Mouse (Mus musculus) neural tube, embryonic 10.5 days (tissue): Measurements from ENCODE around the gene Ttc23l.
"Not testable (repeated sequence)": the region's sequence is repeated elsewhere in the genome, so short reads cannot be mapped to it uniquely, and the experiment has no call there.

Source experiments
- DNase-seq: peaks from one replicate; pipeline ENCODE4 v3.0.0-alpha.2; 2017; ENCODE audit warnings: low spot score; ENCODE audit errors: extremely low spot score

The Ttc23l gene

GRCm38 (mm10) chr15:10558465-10558864 lies at the start of gene Ttc23l:
Gene Ttc23l (minus strand): TSS chr15:10558668.
- no peak for DNase-seq

- DNase-seq, result no peak
Measured at GRCm38 (mm10) chr15:10599413-10599812, 40.9 kb upstream of the Ttc23l start.

GRCm38 (mm10) chr15:10598259-10599225 lies 40.1 kb upstream of the Ttc23l start:
- DNase-seq, result no peak

- no peak for DNase-seq
Measured at GRCm38 (mm10) chr15:10596871-10597270, 38.4 kb upstream of the Ttc23l start.

GRCm38 (mm10) chr15:10595408-10595807 lies 36.9 kb upstream of the Ttc23l start:
- no peak for DNase-seq

- no peak for DNase-seq
Measured at GRCm38 (mm10) chr15:10594910-10595309, 36.4 kb upstream of the Ttc23l start.

- DNase-seq, result no peak
Measured at GRCm38 (mm10) chr15:10593094-10593493, 34.6 kb upstream of the Ttc23l start.

- no peak for DNase-seq
Measured at GRCm38 (mm10) chr15:10586565-10586964, 28.1 kb upstream of the Ttc23l start.

- DNase-seq, result no peak
Measured at GRCm38 (mm10) chr15:10584359-10585187, 26.1 kb upstream of the Ttc23l start.

- DNase-seq, result peak; percentile 56
Measured at GRCm38 (mm10) chr15:10583408-10583807, 24.9 kb upstream of the Ttc23l start.

GRCm38 (mm10) chr15:10579159-10579558 lies 20.7 kb upstream of the Ttc23l start:
- DNase-seq, result no peak

- no peak for DNase-seq
Measured at GRCm38 (mm10) chr15:10566486-10566885, 8.0 kb upstream of the Ttc23l start.

GRCm38 (mm10) chr15:10564201-10564600 lies 5.7 kb upstream of the Ttc23l start:
- DNase-seq, result no peak

GRCm38 (mm10) chr15:10562281-10562680 lies 3.8 kb upstream of the Ttc23l start:
- DNase-seq, result no peak

GRCm38 (mm10) chr15:10560005-10560404 lies 1.5 kb upstream of the Ttc23l start:
- no peak for DNase-seq

- DNase-seq, result no peak
Measured at GRCm38 (mm10) chr15:10554336-10554735, 4.1 kb downstream of the Ttc23l start.

- DNase-seq, result no peak
Measured at GRCm38 (mm10) chr15:10540271-10541088, 18.0 kb downstream of the Ttc23l start.

- no peak for DNase-seq
Measured at GRCm38 (mm10) chr15:10535969-10536368, 22.5 kb downstream of the Ttc23l start.

- DNase-seq, result no peak
Measured at GRCm38 (mm10) chr15:10534591-10534990, 23.9 kb downstream of the Ttc23l start.

- not testable (repeated sequence) for DNase-seq
Measured at GRCm38 (mm10) chr15:10533361-10533760, 25.1 kb downstream of the Ttc23l start.

GRCm38 (mm10) chr15:10531352-10531751 lies 27.1 kb downstream of the Ttc23l start:
- no peak for DNase-seq
